Mouse (Mus musculus): ENCODE data around the gene Fbxo40. TPM values are rescaled to one million over a fixed set of nuclear protein-coding genes. Genes with fewer than 3 reads are reported as not detected.

The Fbxo40 gene
- total RNA-seq, 2 experiments from 2014 or later = 0.17 TPM; not detected in 1

DNA sequence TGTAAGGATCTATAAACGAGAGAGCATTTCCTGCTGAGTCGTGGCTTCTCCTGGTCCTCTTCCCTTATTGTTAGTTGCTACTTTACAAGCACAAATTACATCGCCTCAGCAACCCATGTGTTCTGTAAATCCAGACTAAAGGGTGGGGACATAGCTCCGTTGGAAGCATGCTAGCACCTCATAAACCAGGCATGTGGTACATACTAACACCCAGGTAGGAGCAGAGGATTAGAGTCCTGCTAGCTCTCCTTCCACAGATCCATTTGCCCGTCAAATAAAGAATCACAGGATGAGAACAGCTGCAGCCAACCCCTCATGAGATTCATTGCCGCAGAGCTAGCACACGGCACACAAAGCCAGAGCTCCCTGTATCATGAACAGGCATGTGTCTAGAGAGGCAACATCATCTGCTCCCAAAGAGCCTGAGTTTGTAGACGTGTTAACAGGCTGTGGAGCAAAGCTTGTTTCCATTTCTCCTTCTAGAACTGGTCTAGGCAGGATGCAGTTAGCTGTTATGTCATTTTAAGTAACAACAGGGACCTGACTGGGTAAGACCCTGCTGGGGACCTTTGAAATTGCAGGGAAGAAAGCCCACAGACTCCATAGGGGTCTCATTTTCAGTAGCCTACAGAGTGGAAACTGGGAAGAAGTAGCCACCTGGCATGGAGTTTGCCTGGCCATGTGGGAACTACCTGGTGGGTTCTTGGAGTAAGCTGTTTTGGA lies 40.5 kb downstream of the Fbxo40 start:
- ATAC-seq (replicated peaks; ENCODE audit: low FRiP score, poor library complexity, severe bottlenecking) = no peak

GRCm38 (mm10) chr16:36947646-36948197 lies 42.5 kb downstream of the Fbxo40 start:
- no peak for ATAC-seq (replicated peaks; ENCODE audit: low FRiP score, poor library complexity, severe bottlenecking)

DNA sequence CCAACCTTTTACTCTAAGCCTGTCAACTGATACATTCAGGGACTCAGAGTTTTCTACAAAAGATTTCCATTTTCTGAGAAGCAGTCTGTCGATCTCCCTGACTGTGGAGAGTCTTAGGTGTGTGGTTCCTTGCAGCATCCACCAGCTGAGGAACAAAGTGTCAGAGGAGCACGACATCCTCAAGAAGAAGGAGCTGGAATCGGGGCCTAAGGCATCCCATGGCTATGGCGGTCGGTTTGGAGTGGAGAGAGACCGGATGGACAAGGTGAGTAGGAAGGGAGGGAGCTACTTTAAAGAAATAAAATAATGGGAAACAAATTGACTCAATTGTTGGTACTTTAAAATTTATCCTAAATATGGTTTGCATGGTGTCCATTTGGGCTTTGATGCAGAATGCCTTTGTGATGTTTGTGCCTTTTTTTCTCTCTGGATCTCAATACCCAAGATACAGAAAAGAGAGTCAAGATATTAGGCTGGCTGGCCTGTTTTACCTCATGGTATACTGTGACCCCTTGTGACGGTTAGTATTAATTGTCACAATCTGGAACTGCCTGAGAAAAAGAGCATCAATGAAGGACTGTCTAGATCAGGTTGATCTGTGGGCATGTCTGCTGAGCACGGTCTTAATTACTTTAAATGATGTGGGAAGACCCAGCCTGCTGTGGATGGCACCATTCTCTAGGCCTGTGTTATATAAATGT lies 43.7 kb downstream of the Fbxo40 start:
- ATAC-seq (replicated peaks; ENCODE audit: low FRiP score, poor library complexity, severe bottlenecking) = no peak

GRCm38 (mm10) chr16:36944895-36945424 lies 45.3 kb downstream of the Fbxo40 start:
- ATAC-seq (replicated peaks; ENCODE audit: low FRiP score, poor library complexity, severe bottlenecking) = no peak

DNA sequence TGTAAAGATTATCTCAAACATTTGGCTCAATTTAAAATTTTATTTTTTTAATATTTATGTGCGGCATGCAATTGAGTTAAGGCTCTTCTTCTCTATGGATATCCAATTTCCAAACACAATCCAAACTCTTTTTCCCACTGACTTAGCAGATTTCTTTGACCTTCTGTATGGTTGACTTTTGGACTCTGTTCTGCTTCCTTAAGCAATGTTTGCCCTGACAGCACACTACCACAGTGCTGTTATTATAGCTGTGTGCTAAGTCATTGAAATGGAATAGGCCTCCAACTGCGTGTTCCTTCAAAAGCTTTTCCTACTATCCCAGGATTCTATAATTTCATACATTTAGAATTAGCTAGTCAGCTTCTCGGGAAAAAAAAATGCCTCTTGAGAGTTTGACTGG lies 46.7 kb downstream of the Fbxo40 start:
- ATAC-seq (replicated peaks; ENCODE audit: low FRiP score, poor library complexity, severe bottlenecking) = no peak

GRCm38 (mm10) chr16:36941895-36942294 lies 48.4 kb downstream of the Fbxo40 start:
- ATAC-seq (replicated peaks; ENCODE audit: low FRiP score, poor library complexity, severe bottlenecking) = no peak

DNA sequence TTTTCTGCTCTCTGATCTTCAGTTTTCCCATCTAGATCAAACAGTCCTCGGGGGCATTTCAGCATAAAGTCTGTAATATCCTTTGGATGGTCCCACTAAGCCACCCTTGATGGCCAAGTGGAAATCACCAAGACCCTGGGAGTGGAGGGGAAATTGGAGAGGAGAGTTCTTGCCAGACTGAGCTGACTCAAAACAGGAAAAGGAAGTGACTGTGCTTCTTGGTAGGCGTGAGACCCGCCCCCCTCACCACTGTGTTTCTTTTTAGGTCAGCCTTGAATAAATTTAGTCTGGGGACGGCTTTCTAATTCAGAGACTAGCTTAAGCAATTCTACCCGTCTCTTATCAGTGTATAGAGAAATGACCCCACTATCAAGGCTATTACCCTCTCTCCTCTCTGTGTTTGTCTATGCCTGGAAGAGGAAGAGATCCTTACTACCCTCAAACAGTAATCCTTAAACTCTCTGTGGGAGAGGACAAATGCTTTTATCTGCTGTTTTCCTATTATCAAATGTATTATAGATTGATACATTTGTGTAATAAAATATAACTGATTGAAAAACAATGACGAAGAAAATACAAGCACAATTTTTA lies 49.0 kb downstream of the Fbxo40 start:
- no peak for ATAC-seq (replicated peaks; ENCODE audit: low FRiP score, poor library complexity, severe bottlenecking)

GRCm38 (mm10) chr16:36935814-36936213 lies 54.5 kb downstream of the Fbxo40 start:
- ATAC-seq (replicated peaks; ENCODE audit: low FRiP score, poor library complexity, severe bottlenecking) = no peak

GRCm38 (mm10) chr16:36934841-36935620 lies 55.2 kb downstream of the Fbxo40 start, which contains the start of gene Hcls1:
TSS of gene Hcls1 (plus strand) at chr16:36934983.
- peak; percentile 34 for ATAC-seq (replicated peaks; ENCODE audit: low FRiP score, poor library complexity, severe bottlenecking)

- no peak for ATAC-seq (replicated peaks; ENCODE audit: low FRiP score, poor library complexity, severe bottlenecking)
These were observed 56.0 kb downstream of the Fbxo40 start for GRCm38 (mm10) chr16:36934131-36934840.

GRCm38 (mm10) chr16:36932546-36932945 lies 57.7 kb downstream of the Fbxo40 start:
- ATAC-seq (replicated peaks; ENCODE audit: low FRiP score, poor library complexity, severe bottlenecking) = no peak

DNA sequence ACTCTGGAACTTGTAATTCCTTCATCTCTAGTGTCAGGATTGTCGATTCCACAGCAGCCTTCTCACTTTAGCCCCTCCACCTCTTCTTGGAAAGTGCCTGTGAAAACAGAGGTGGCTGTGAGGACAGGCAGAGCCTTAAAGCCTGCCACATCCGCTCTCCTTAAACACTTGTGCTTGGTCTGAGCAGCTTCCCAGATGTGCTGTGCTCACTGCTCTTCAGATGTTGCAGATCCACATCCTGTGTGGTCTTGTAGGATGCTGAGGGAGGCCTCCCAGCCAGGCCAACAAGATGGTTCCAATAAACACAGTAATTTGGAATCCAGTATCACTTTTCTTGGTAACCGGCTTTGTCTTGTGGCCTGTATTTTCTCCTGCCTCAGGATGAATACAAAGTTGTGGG lies 58.3 kb downstream of the Fbxo40 start:
- ATAC-seq (replicated peaks; ENCODE audit: low FRiP score, poor library complexity, severe bottlenecking) = no peak

GRCm38 (mm10) chr16:36931381-36931780 lies 58.9 kb downstream of the Fbxo40 start:
- ATAC-seq (replicated peaks; ENCODE audit: low FRiP score, poor library complexity, severe bottlenecking) = no peak

GRCm38 (mm10) chr16:36930231-36931136 lies 59.8 kb downstream of the Fbxo40 start:
- no peak for ATAC-seq (replicated peaks; ENCODE audit: low FRiP score, poor library complexity, severe bottlenecking)

DNA sequence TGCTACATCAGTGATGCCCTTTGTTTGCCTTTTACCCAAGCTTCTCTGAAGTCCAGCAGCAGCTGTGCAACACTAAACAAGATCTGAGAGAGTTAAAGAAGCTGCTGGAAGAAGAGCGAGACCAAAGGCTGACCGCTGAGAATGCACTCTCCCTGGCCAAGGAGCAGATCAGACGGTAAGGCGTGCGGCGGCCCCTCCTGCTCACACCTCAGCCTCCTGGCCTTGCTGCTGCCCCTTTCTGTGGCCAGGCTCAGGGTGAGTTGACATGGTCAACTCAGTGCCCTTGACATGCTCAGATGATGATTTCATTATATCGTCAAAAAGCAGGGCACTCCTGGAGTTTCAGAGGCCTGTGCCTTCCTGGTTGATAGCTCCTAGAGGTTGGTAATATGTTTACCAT lies 61.1 kb downstream of the Fbxo40 start:
- no peak for ATAC-seq (replicated peaks; ENCODE audit: low FRiP score, poor library complexity, severe bottlenecking)

GRCm38 (mm10) chr16:36928106-36928500 lies 62.2 kb downstream of the Fbxo40 start:
- ATAC-seq (replicated peaks; ENCODE audit: low FRiP score, poor library complexity, severe bottlenecking) = no peak

DNA sequence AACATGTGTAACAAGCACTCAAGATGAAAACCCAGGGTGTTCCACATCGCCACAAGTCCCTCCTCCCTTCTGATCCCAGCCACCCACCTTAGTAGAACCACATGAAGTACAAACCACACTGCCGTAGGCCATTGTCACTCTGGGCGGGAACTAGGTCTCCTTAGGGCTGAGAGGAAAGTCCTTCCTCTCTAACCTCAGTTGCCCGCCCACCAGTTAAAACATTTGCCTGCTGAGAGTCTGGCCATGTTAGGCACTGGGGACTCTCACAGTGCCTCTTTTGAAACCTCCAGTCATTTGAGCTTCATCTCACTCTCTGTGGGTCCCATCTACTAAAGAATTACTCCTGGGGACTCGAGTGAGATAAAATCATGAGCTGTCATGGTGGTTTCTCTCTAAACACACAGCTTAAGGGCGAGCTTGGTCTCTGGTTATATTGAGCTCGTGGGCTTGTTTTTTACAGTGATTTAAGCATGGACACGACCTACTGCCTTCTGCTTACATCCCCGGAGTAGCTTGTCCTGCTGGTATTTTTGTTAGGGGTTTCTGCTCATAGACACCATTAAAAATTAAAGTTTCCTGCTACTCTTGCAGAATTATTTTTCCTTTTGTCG lies 62.7 kb downstream of the Fbxo40 start:
- ATAC-seq (replicated peaks; ENCODE audit: low FRiP score, poor library complexity, severe bottlenecking) = no peak
